Mouse (Mus musculus) midbrain, embryonic 12.5 days (tissue): ENCODE measurements at regions not wholly inside any gene's neighbourhood (a gene's known extent, or its start where the extent isn't known, plus 50 kb on each side); places are given as distances from the start of the nearest gene placed in this dataset.

ENCODE experiments used
- ATAC-seq: fragments of 200-750 bp; cut with Nextera tagmentation; 2 replicates; pipeline ENCODE4 v1.8.0; 2017; ENCODE audit warnings: low read depth, moderate TSS enrichment, moderate library complexity; ENCODE audit not compliant: low FRiP score
- H3K27ac ChIP-seq: fragments of 300-500 bp; sonication (generic); replicated peaks from 2 replicates; pipeline ENCODE4 v1.5.1; 2016; ENCODE audit warnings: mild to moderate bottlenecking
- H3K27me3 ChIP-seq: fragments of 300-500 bp; sonication (generic); 2 replicates; pipeline ENCODE4 v1.6.1; 2016; ENCODE audit warnings: mild to moderate bottlenecking
- H3K36me3 ChIP-seq: fragments of 300-500 bp; sonication (generic); 2 replicates; pipeline ENCODE4 v1.6.1; 2016
- H3K4me1 ChIP-seq: fragments of 300-500 bp; sonication (generic); 2 replicates; pipeline ENCODE4 v1.6.1; 2016
- H3K4me2 ChIP-seq: fragments of 300-500 bp; sonication (generic); replicated peaks from 2 replicates; pipeline ENCODE4 v1.6.1; 2016; ENCODE audit warnings: mild to moderate bottlenecking, moderate library complexity
- H3K4me3 ChIP-seq: fragments of 300-500 bp; sonication (generic); 2 replicates; pipeline ENCODE4 v1.5.1; 2016; ENCODE audit warnings: mild to moderate bottlenecking
- H3K9ac ChIP-seq: fragments of 300-500 bp; sonication (generic); replicated peaks from 2 replicates; pipeline ENCODE4 v1.6.1; 2016; ENCODE audit warnings: mild to moderate bottlenecking, moderate library complexity
- H3K9me3 ChIP-seq: fragments of 300-500 bp; sonication (generic); 2 replicates; pipeline ENCODE4 v1.6.1; 2016; ENCODE audit warnings: mild to moderate bottlenecking
- WGBS: fragments of 180-500 bp; shearing (Covaris S2); methylation state at CpG from one replicate; pipeline ENCODE4 v1.1.7; 2016; 5-methylcytosine and 5-hydroxymethylcytosine counted together

- no peaks in the 10 kb centered on the region for H3K9me3 ChIP-seq
- H3K4me2 ChIP-seq: no peak overlapping the region
- no peak overlapping the region for H3K4me3 ChIP-seq
- no peak overlapping the region for H3K27ac ChIP-seq
- H3K9ac ChIP-seq: no peak overlapping the region
- H3K36me3 ChIP-seq: no peaks in the 10 kb centered on the region
- no peaks in the 10 kb centered on the region for H3K27me3 ChIP-seq
- no peaks in the 10 kb centered on the region for H3K4me1 ChIP-seq
- WGBS: 80% methylated on average over 4 of the region's 4 CpGs
- ATAC-seq: no peak
Observed at GRCm38 (mm10) chr10:50241645-50242044, 350.8 kb upstream of the Ascc3 start.

DNA sequence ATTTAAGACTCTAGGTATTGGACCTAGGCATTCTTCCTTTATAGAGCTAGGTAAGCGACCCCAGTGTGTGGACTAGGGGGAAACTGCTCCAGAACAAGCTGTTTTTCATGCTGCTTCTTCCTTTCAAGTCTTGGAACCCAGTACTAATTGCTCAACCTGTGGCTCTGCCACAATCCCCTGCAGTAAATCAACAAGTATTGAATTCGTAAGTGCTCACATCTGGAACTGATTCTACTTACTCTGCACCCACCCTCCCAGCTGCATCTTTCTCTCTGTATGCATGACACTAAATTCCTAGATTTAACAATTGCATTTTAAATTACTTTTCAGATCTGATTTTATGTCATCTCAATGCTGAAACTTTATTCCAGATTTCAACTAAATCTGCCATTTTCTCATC, 388.9 kb upstream of the Ascc3 start:
- no peak overlapping the region for H3K9ac ChIP-seq
- H3K36me3 ChIP-seq: no peaks in the 10 kb centered on the region
- H3K27me3 ChIP-seq: no peaks in the 10 kb centered on the region
- WGBS: 75% methylated on average over 2 of the region's 2 CpGs
- no peaks in the 10 kb centered on the region for H3K9me3 ChIP-seq
- H3K4me1 ChIP-seq: peaks cover 9% of the 10 kb centered on the region; the same call in 1 of the 2 replicates
- ATAC-seq: no peak
- no peak overlapping the region for H3K27ac ChIP-seq
- H3K4me3 ChIP-seq: no peak overlapping the region
- H3K4me2 ChIP-seq: no peak overlapping the region

GRCm38 (mm10) chr10:50201691-50202090, 390.8 kb upstream of the Ascc3 start:
- H3K27ac ChIP-seq: no peak overlapping the region
- H3K9ac ChIP-seq: no peak overlapping the region
- H3K4me2 ChIP-seq: no peak overlapping the region
- H3K4me3 ChIP-seq: no peak overlapping the region
- no peaks in the 10 kb centered on the region for H3K9me3 ChIP-seq
- H3K36me3 ChIP-seq: no peaks in the 10 kb centered on the region
- no peak for ATAC-seq
- peaks cover 11% of the 10 kb centered on the region; the same call in 1 of the 2 replicates for H3K4me1 ChIP-seq
- H3K27me3 ChIP-seq: no peaks in the 10 kb centered on the region
- 52% methylated on average over 2 of the region's 2 CpGs for WGBS

GRCm38 (mm10) chr10:50199857-50200256, 392.6 kb upstream of the Ascc3 start:
- Histone ChIP-seq H3K4me1 (peaks cover 11% of the 10 kb centered on the region; the same call in 1 of the 2 replicates), H3K27me3 (no peaks in the 10 kb centered on the region), H3K4me3 (no peak overlapping the region), H3K36me3 (no peaks in the 10 kb centered on the region), H3K27ac (no peak overlapping the region), H3K4me2 (no peak overlapping the region), H3K9ac (no peak overlapping the region), H3K9me3 (no peaks in the 10 kb centered on the region)
- ATAC-seq: peak; percentile 80

DNA sequence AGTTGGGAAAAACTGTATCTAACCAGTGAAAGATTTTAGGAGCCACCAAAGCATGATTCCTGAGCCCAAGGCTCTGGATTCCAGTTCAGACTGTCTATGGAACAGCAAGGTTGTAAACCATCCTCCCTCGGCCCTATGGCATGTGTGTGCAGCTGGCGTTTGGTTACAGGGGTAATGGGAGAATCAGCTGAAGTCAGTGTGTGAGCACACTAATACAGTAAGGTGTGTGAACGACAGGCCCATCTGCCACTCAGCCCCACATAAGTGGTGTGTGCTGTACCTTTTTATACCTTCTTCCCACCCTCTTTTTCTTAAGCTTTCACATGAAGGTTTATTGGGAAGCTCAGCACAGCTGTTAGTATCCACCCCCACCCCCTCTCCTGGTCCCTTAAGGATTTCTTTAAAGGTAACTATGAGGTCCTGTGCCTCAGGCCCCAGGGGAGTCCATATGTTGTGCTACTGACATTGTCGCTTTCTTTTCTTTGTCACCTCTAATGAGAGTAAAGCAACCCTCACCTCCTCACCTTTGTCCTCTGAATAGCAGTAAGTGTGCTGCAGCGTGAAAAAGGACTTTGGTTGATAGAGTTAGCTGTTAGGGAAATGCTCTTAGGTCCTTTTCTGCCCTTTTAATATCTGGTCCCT, 394.5 kb upstream of the Ascc3 start:
- Histone ChIP-seq H3K9ac (no peak overlapping the region), H3K36me3 (no peaks in the 10 kb centered on the region), H3K27ac (no peak overlapping the region), H3K4me3 (no peak overlapping the region), H3K27me3 (no peaks in the 10 kb centered on the region), H3K4me1 (peaks cover 11% of the 10 kb centered on the region; the same call in 1 of the 2 replicates), H3K9me3 (no peaks in the 10 kb centered on the region), H3K4me2 (no peak overlapping the region)
- 73% methylated on average over 5 of the region's 5 CpGs for WGBS
- no peak for ATAC-seq

DNA sequence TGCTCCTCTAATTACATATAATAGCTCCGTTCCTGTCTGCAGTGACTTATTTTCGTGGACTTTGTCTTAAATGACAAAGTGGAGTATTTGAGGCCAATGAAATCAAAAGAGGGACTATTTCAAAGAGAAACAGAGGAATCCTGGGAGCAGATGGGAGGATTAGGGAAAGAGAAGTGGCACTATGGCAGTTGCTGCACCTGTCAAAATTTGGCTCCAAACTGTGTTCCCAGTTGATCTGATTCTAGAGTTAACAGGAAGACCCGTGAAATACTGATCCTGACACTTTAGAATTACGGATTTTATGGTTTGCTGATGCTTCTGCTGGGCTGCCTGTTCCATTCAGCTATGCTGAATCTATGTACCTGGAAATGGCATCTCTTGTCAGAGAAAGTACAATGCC, 401.7 kb upstream of the Grik2 start:
- Histone ChIP-seq H3K4me2 (no peak overlapping the region), H3K27me3 (no peaks in the 10 kb centered on the region), H3K36me3 (no peaks in the 10 kb centered on the region), H3K27ac (no peak overlapping the region), H3K9me3 (no peaks in the 10 kb centered on the region), H3K4me3 (no peak overlapping the region), H3K9ac (no peak overlapping the region), H3K4me1 (no peaks in the 10 kb centered on the region)
- 81% methylated on average over 4 of the region's 4 CpGs for WGBS
- no peak for ATAC-seq

DNA sequence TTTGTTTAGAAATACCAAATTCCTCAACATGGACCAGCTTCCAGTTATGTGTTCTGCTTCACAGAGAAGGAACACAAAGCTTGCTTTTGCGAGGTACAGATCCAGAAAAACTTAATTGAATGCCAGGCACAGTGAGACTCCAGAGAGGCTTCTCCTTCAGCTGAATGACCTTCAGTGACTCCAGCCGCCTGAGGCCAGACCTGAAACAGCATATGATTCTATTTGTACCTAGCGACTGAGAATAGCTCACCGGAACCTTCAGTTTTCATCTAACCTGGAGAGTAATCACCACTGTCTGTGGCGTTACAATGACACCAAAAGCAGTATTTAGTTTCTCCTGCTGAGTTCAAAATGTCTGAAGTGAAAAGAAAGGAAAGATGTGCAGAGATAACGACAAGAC, 380.6 kb upstream of the Grik2 start:
- Histone ChIP-seq H3K27me3 (no peaks in the 10 kb centered on the region), H3K9ac (no peak overlapping the region), H3K4me3 (no peak overlapping the region), H3K27ac (no peak overlapping the region), H3K4me1 (no peaks in the 10 kb centered on the region), H3K36me3 (no peaks in the 10 kb centered on the region), H3K4me2 (no peak overlapping the region), H3K9me3 (no peaks in the 10 kb centered on the region)
- ATAC-seq: no peak
- WGBS: 70% methylated on average over 6 of the region's 6 CpGs

DNA sequence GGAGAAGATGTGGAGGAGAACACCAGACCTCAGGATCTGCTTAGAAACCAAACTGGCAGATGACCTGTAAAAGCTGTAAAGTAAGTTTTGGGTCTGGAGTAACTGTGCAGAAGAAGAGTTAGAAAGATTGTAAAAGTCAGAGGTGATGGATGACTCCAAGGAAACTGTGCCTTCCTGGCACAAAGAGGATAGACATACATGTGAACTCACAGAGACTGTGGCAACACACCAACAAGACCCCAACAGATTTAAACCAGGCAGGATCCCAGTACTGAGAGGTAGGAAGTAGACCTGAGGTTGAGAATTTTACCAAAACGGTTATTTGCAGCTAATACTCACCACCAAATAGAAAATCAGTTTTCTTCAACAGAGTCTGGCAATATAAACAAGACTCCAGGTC, 349.8 kb upstream of the Grik2 start:
- H3K27me3 ChIP-seq: no peaks in the 10 kb centered on the region
- 83% methylated on average over 1 of the region's 1 CpGs for WGBS
- no peaks in the 10 kb centered on the region for H3K36me3 ChIP-seq
- no peak for ATAC-seq
- H3K9me3 ChIP-seq: no peaks in the 10 kb centered on the region
- H3K9ac ChIP-seq: no peak overlapping the region
- H3K4me2 ChIP-seq: no peak overlapping the region
- no peak overlapping the region for H3K27ac ChIP-seq
- H3K4me1 ChIP-seq: no peaks in the 10 kb centered on the region
- H3K4me3 ChIP-seq: no peak overlapping the region

GRCm38 (mm10) chr10:50137783-50138182, 349.2 kb upstream of the Grik2 start:
- no peak overlapping the region for H3K9ac ChIP-seq
- H3K4me2 ChIP-seq: no peak overlapping the region
- no peak overlapping the region for H3K27ac ChIP-seq
- no peaks in the 10 kb centered on the region for H3K27me3 ChIP-seq
- ATAC-seq: no peak
- no peaks in the 10 kb centered on the region for H3K36me3 ChIP-seq
- no peaks in the 10 kb centered on the region for H3K9me3 ChIP-seq
- 84% methylated on average over 7 of the region's 7 CpGs for WGBS
- H3K4me3 ChIP-seq: no peak overlapping the region
- H3K4me1 ChIP-seq: no peaks in the 10 kb centered on the region

- Histone ChIP-seq H3K27ac (no peak overlapping the region), H3K4me1 (no peaks in the 10 kb centered on the region), H3K4me2 (no peak overlapping the region), H3K27me3 (no peaks in the 10 kb centered on the region), H3K9ac (no peak overlapping the region), H3K9me3 (no peaks in the 10 kb centered on the region), H3K36me3 (no peaks in the 10 kb centered on the region), H3K4me3 (no peak overlapping the region)
- 93% methylated on average over 1 of the region's 1 CpGs for WGBS
- ATAC-seq: no peak
Observed at GRCm38 (mm10) chr10:50136165-50136564, 347.6 kb upstream of the Grik2 start.

DNA sequence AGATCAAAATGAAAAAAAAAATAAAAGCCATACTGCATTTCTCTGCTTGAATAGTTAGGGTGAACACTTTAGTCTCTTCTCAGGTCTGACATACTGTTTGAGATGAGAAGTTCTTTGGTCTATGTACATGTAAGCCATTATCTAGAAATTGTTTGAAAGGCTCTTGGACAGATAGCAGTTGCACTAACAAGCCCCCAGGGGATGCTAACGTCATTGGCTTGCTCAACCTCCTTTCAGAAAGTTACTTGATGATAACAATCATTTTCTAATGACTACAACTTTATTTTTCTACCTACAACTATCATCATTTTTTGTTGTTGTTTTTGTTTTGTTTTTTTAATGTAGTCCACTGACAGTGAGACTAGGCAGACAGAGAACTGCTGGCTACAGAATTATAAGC, 346.9 kb upstream of the Grik2 start:
- ATAC-seq: no peak
- WGBS: 50% methylated on average over 1 of the region's 1 CpGs
- H3K27me3 ChIP-seq: no peaks in the 10 kb centered on the region
- no peaks in the 10 kb centered on the region for H3K36me3 ChIP-seq
- no peak overlapping the region for H3K27ac ChIP-seq
- H3K4me1 ChIP-seq: no peaks in the 10 kb centered on the region
- no peak overlapping the region for H3K4me2 ChIP-seq
- no peaks in the 10 kb centered on the region for H3K9me3 ChIP-seq
- H3K9ac ChIP-seq: no peak overlapping the region
- H3K4me3 ChIP-seq: no peak overlapping the region
